Mouse (Mus musculus): ENCODE measurements at regions not wholly inside any gene's neighbourhood (a gene's known extent, or its start where the extent isn't known, plus 50 kb on each side); places are given as distances from the start of the nearest gene placed in this dataset.

- peak; percentile 63 for TF ChIP-seq CTCF (IDR thresholded peaks at IDR 0.05; ENCODE audit: low read depth)
- no peak for TF ChIP-seq EP300 (IDR thresholded peaks at IDR 0.05; ENCODE audit: low read depth)
Observed at GRCm38 (mm10) chrX:142526953-142527352, 136.6 kb upstream of the Acsl4 start.
